Mouse (Mus musculus): ENCODE results near the gene Polq. TPM values are rescaled to one million over a fixed set of nuclear protein-coding genes. Genes with fewer than 3 reads are reported as not detected.

Gene Polq
- 1 to 10 TPM; 1.2 to 1.4 TPM for total RNA-seq (2021)

- peak; percentile 91 to 93 for DNase-seq
Observed at GRCm38 (mm10) chr16:37011061-37011921, at the start of gene Polq. Polq (plus strand) TSS chr16:37011786.

- no peak for DNase-seq
Observed at GRCm38 (mm10) chr16:36963415-36963814, 48.2 kb upstream of the Polq start.

GRCm38 (mm10) chr16:36979127-36979526, 32.5 kb upstream of the Polq start:
- DNase-seq: no peak

- no peak for DNase-seq
Observed at GRCm38 (mm10) chr16:36983796-36984195, 27.8 kb upstream of the Polq start.

DNA sequence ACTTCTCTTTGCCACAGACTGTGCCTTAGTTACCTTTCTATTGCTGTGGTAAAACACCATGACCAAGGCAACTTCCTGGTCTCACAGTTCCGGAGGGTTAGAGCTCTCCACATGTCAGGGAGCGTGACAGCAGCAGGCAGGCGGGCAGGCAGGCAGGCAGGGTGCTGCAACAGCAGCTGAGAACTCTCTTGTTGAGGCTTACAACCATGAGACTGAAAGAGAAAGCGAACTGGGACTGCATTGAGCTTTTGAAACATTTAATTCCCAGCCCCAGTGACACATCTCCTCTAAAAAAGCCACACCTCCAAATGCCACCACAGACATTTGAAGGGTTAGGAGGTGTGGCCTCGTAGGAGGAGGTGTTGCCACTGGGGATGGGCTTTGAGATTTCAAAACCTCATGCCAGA, 25.9 kb upstream of the Polq start:
- DNase-seq: no peak

GRCm38 (mm10) chr16:36987399-36987798, 24.2 kb upstream of the Polq start:
- no peak for DNase-seq

DNA sequence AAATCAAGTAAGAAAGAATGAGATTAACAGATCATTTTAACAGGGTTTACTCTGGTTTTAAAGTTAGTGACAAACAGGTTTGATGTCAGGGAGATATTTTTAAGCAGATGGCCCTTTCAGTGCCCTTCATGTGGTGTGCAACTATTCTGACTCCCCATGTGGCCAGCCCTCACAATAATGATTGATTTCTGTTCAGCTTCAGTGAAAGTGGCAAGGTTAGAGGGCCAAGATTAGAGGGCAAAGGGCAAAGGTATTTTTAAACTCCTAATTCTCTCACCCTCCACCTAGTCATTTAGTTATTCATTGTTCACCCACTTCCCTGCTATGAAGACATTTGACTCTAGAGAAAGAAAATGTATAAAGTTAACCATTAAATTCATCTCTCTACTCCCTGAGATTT, 23.5 kb upstream of the Polq start:
- DNase-seq: no peak

GRCm38 (mm10) chr16:36989493-36989892, 22.1 kb upstream of the Polq start:
- no peak for DNase-seq

DNA sequence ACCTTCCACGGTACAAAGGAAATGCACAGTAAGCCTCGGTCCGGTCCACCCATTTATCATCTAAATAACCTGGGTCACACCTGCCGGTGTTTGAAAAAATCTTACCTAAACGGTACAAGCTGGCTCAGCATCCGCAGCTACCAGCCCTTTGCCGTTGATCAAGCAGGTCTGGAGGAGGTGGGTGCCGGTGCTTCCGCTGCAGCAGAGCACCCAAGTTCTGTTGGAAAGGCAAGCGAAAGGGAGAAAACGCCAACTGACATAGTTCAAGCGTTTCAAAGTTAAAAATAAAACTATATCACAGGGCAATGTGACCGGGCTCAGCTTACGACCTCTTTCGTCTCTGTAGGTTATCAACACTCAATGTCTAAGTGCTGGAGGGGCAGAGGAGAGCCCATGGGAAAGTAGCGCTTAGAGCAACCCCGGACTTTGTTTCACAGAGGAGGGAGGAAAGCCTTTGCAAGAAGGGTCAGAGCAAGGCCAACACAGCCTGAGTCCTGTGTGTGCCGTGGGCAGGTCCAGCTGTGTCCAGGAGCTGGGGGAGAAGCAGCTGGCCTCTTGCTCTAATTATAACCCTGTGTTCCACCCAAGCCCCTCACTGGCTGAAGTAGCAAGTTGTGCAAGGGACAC, 21.5 kb upstream of the Polq start, which contains the start of gene Fbxo40:
Gene Fbxo40 (minus strand): TSS at position 469 of the 627 bp plus-strand sequence.
- DNase-seq: no peak

GRCm38 (mm10) chr16:36997650-36998049, 13.9 kb upstream of the Polq start:
- DNase-seq: no peak

DNA sequence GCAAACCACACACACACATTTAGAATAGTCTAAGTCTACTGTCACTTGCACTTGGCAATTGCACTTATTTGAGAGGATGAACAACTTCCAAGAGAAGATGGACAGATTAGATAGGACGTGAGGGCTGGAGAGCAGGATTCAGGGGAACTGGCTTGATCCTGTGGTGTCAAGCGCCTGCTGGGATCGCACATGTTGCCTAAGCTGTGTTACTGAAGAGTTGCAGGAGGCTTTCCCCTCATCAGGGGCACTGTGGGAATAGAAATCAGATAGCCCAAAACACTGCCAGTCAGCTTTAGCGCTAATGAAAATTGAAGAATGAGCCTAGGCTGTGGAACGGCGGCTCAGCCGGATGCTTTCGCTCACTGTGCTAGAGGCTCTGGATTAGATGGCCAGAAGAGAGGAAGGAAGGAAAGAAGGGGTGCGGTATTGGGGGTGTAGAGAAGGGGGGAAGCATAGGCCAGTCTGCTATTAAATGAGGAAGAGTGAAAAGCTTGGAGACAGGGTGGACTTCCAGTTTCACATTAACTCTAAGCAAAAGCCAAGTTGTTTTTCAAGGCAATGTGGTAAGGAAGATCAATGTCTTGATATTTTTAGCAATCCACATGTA, 12.1 kb upstream of the Polq start:
- DNase-seq: no peak

DNA sequence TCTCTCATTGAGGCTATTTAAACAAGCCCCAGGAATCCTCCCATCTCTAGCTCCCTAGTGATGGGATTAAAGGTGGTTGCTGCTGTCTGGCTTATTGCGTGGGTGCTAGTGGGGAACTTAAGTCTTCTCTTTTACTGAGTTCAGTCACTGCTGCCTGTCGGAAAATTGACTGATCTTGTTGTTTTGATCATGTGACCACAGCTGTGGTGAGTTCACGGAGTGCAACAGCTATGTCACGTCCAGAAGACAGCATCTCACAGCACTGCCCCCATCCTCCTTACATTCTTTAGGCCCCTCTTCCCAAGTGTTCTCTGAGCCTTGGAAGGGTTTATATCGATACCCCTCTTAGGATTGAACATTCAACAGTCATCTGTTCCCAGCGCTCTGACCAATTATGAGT, 2.3 kb upstream of the Polq start:
- DNase-seq: no peak

- peak in 1 of 2 experiments; percentile 26 for DNase-seq
Observed at GRCm38 (mm10) chr16:37010370-37010769, 1.2 kb upstream of the Polq start.

GRCm38 (mm10) chr16:37011922-37012289, 320 bp downstream of the Polq start:
- no peak for DNase-seq

- no peak for DNase-seq
Observed at GRCm38 (mm10) chr16:37012336-37012735, 750 bp downstream of the Polq start.

DNA sequence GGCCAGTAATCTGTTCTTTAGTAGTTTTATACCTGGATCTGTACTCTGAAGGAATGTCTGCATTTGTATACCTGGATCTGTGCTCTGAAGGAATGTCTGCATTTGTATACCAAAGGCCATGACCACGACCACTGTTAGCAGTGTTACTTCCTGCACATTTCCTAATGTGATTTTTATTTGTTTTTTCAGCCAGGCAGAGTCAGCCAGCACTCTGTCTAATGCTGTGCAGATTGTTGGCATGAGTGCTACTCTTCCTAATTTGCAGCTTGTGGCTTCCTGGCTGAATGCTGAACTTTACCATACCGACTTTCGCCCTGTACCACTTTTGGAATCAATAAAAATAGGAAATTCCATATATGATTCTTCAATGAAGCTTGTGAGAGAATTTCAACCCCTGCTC, 16.0 kb downstream of the Polq start:
- peak in 1 of 2 experiments; percentile 13 for DNase-seq

GRCm38 (mm10) chr16:37031996-37032395, 20.4 kb downstream of the Polq start:
- no peak for DNase-seq

- DNase-seq: no peak
Observed at GRCm38 (mm10) chr16:37034751-37035150, 23.2 kb downstream of the Polq start.

GRCm38 (mm10) chr16:37059631-37060030, 48.0 kb downstream of the Polq start:
- no peak for DNase-seq

DNA sequence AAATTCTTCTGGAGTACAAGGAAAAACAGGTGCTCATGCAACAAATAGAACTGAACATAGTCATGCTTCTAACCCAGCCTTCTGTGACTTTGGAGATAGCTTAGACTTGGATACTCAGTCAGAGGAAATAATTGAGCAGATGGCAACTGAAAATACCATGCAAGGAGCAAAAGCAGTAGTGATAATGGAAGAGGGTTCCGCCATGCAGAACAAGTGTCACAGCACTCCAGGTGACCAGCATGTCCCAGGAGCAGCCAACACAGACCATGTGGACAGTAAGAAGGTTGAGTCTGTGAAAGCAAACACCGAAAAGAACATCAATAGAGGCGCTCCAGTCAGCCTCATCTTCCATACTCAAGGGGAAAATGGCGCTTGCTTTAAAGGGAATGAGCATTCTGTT, 49.7 kb downstream of the Polq start:
- DNase-seq: no peak

DNA sequence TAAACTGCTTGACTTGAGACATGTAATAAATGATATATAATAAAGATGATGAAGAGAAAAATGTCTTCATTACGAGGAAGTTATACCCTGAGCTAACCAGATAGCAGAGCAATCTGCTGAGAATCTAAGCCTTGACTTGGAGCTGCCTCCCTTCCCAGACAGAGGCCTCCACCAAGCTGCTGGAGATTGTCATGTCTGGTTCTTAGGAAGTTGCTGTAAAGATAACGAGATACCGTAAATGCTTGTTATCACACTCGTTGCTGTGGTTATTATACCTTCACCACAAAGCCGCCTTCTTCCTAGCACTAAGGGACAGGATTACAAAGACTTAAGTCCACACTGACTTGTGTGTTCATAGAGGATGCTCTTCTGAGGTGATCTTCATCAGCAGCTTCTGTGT, 60.8 kb downstream of the Polq start:
- DNase-seq: no peak

DNA sequence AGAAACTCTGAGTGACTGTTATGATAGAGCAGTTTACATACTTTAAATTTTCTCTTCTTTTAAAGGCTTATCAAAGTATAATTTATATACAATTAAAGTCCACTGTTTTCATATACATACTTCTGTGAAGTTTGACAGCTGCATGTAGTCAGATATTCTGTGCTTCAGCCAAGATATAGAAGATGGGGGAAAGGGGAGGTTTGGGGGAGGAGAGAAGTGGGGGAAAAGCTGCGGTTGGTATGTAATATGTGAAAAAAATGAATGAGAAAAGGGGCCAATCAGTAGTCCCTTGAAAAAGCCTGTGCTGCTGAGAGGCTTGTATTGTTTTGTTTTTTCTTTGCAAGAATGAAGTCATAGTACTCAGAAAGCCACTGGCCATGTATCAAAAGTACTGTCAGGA, 78.1 kb downstream of the Polq start:
- no peak for DNase-seq

DNA sequence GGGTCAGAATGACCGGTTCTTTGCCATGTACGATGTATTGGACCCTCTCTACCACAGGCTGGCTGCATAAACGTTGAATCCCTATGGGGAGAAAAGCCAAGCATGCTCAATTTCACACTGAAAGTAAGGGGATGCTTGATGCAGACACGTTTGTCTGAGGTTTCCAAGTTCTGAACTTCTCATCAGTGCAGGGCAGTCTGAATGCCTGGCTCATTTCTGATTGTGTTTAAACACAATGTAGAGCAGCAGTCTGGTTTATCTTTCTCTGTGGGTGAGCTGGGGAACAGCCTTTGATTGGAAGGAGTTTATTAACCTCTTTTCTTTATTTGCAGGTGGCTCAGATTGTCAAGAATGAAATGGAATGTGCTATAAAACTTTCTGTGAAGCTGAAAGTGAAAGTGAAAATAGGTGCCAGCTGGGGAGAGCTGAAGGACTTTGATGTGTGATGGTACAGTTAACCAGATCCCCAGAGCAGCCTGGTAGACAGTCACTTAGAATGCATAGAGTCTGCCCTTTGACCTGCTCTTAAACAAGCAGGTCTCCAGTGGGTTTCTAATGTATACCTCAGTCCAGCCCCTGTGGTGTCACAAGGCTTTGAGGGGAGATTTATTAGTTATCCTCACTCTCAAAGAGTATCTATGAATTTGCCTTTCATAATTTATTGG, 82.7 kb downstream of the Polq start:
- no peak for DNase-seq

All from layer of hippocampus, postnatal 36 days (tissue).